Mouse (Mus musculus) heart, embryonic 15.5 days (tissue): ENCODE measurements at regions not wholly inside any gene's neighbourhood (a gene's known extent, or its start where the extent isn't known, plus 50 kb on each side); places are given as distances from the start of the nearest gene placed in this dataset.

Source experiments
- ATAC-seq: fragments of 200-750 bp; cut with Nextera tagmentation; replicated peaks from 2 replicates; pipeline ENCODE4 v1.8.0; 2017; ENCODE audit warnings: low read depth, moderate TSS enrichment; ENCODE audit not compliant: insufficient number of reproducible peaks, insufficient read depth, low FRiP score
- H3K27ac ChIP-seq: fragments of 300-500 bp; sonication (generic); 2 replicates; pipeline ENCODE4 v1.5.1; 2015; ENCODE audit warnings: mild to moderate bottlenecking, inconsistent platforms
- H3K27me3 ChIP-seq: fragments of 300-500 bp; sonication (generic); 2 replicates; pipeline ENCODE4 v1.6.1; 2015; ENCODE audit warnings: inconsistent platforms
- H3K36me3 ChIP-seq: fragments of 300-500 bp; sonication (generic); 2 replicates; pipeline ENCODE4 v1.6.1; 2015; ENCODE audit warnings: mild to moderate bottlenecking, inconsistent platforms
- H3K4me1 ChIP-seq: fragments of 300-500 bp; sonication (generic); replicated peaks from 2 replicates; pipeline ENCODE4 v1.6.1; 2015; ENCODE audit warnings: inconsistent platforms
- H3K4me2 ChIP-seq: fragments of 300-500 bp; sonication (generic); 2 replicates; pipeline ENCODE4 v1.6.1; 2015; ENCODE audit warnings: inconsistent platforms, mild to moderate bottlenecking, moderate library complexity
- H3K4me3 ChIP-seq: fragments of 300-500 bp; sonication (generic); 2 replicates; pipeline ENCODE4 v1.5.1; 2015; ENCODE audit warnings: mild to moderate bottlenecking, inconsistent platforms
- H3K9ac ChIP-seq: fragments of 300-500 bp; sonication (generic); 2 replicates; pipeline ENCODE4 v1.6.1; 2015; ENCODE audit warnings: mild to moderate bottlenecking, inconsistent platforms
- H3K9me3 ChIP-seq: fragments of 300-500 bp; sonication (generic); replicated peaks from 2 replicates; pipeline ENCODE4 v1.6.1; 2016; ENCODE audit warnings: inconsistent platforms
- WGBS: fragments of 180-500 bp; shearing (Covaris S2); methylation state at CpG from one replicate; pipeline ENCODE4 v1.1.7; 2015; ENCODE audit warnings: mixed read lengths; 5-methylcytosine and 5-hydroxymethylcytosine counted together

- H3K36me3 ChIP-seq = no peaks in the 10 kb centered on the region
- no peak overlapping the region for H3K4me2 ChIP-seq
- no peak overlapping the region for H3K9ac ChIP-seq
- no peak for ATAC-seq
- no peak overlapping the region for H3K4me3 ChIP-seq
- WGBS = 81% methylated on average over 7 of the region's 7 CpGs
- no peaks in the 10 kb centered on the region for H3K4me1 ChIP-seq
- no peaks in the 10 kb centered on the region for H3K9me3 ChIP-seq
- no peaks in the 10 kb centered on the region for H3K27me3 ChIP-seq
- 0 out of 2 replicates have a peak overlapping the region, but pooled peaks have one; percentile 7 for H3K27ac ChIP-seq
Measured at GRCm38 (mm10) chr10:67777721-67778120, 134.7 kb downstream of the Zfp365 start.

- no peak overlapping the region for H3K4me2 ChIP-seq
- H3K9me3 ChIP-seq = no peaks in the 10 kb centered on the region
- no peaks in the 10 kb centered on the region for H3K27me3 ChIP-seq
- H3K4me1 ChIP-seq = no peaks in the 10 kb centered on the region
- no peaks in the 10 kb centered on the region for H3K36me3 ChIP-seq
- 75% methylated on average over 9 of the region's 9 CpGs for WGBS
- ATAC-seq = no peak
- no peak overlapping the region for H3K4me3 ChIP-seq
- H3K9ac ChIP-seq = no peak overlapping the region
- H3K27ac ChIP-seq = no peak overlapping the region; the same call in 1 of the 2 replicates
Measured at GRCm38 (mm10) chr10:67776851-67777250, 135.6 kb downstream of the Zfp365 start.

GRCm38 (mm10) chr10:67771796-67772195, 140.7 kb downstream of the Zfp365 start:
- H3K4me2 ChIP-seq = no peak overlapping the region
- no peaks in the 10 kb centered on the region for H3K4me1 ChIP-seq
- WGBS = 67% methylated on average over 8 of the region's 8 CpGs
- H3K36me3 ChIP-seq = no peaks in the 10 kb centered on the region
- no peak overlapping the region for H3K4me3 ChIP-seq
- H3K27me3 ChIP-seq = no peaks in the 10 kb centered on the region
- ATAC-seq = no peak
- no peaks in the 10 kb centered on the region for H3K9me3 ChIP-seq
- H3K9ac ChIP-seq = no peak overlapping the region
- no peak overlapping the region for H3K27ac ChIP-seq

- 39% methylated on average over 13 of the region's 13 CpGs for WGBS
- H3K9ac ChIP-seq = no peak overlapping the region
- H3K4me3 ChIP-seq = no peak overlapping the region
- H3K4me2 ChIP-seq = no peak overlapping the region
- H3K4me1 ChIP-seq = no peaks in the 10 kb centered on the region
- no peak for ATAC-seq
- no peaks in the 10 kb centered on the region for H3K36me3 ChIP-seq
- no peak overlapping the region for H3K27ac ChIP-seq
- H3K27me3 ChIP-seq = no peaks in the 10 kb centered on the region
- H3K9me3 ChIP-seq = no peaks in the 10 kb centered on the region
Measured at GRCm38 (mm10) chr10:67766099-67766498, 146.4 kb downstream of the Zfp365 start.

- H3K4me2 ChIP-seq = no peak overlapping the region
- H3K27me3 ChIP-seq = no peaks in the 10 kb centered on the region
- no peak overlapping the region for H3K27ac ChIP-seq
- 56% methylated on average over 3 of the region's 3 CpGs for WGBS
- H3K4me3 ChIP-seq = no peak overlapping the region
- no peaks in the 10 kb centered on the region for H3K9me3 ChIP-seq
- 0 out of 2 replicates have a peak, but pooled peaks cover 2% of the 10 kb centered on the region for H3K4me1 ChIP-seq
- H3K9ac ChIP-seq = no peak overlapping the region
- H3K36me3 ChIP-seq = no peaks in the 10 kb centered on the region
- no peak for ATAC-seq
Measured at GRCm38 (mm10) chr10:67760424-67760823, 152.0 kb downstream of the Zfp365 start.

- ATAC-seq = no peak
- H3K27ac ChIP-seq = no peak overlapping the region
Measured at GRCm38 (mm10) chr10:67748121-67748520, 164.3 kb downstream of the Zfp365 start.

GRCm38 (mm10) chr10:67747461-67747860, 165.0 kb downstream of the Zfp365 start:
- Histone ChIP-seq H3K27ac (no peak overlapping the region), H3K36me3 (no peaks in the 10 kb centered on the region), H3K9ac (no peak overlapping the region), H3K4me1 (no peaks in the 10 kb centered on the region), H3K4me3 (no peak overlapping the region), H3K4me2 (no peak overlapping the region), H3K9me3 (no peaks in the 10 kb centered on the region), H3K27me3 (no peaks in the 10 kb centered on the region)
- WGBS = 71% methylated on average over 3 of the region's 3 CpGs
- ATAC-seq = no peak

More at GRCm38 (mm10) chr10:67748121-67748520, 164.3 kb downstream of the Zfp365 start:
- H3K4me3 ChIP-seq = no peak overlapping the region
- H3K4me1 ChIP-seq = no peaks in the 10 kb centered on the region
- no peak overlapping the region for H3K9ac ChIP-seq
- H3K36me3 ChIP-seq = no peaks in the 10 kb centered on the region
- no peak overlapping the region for H3K4me2 ChIP-seq
- no peaks in the 10 kb centered on the region for H3K27me3 ChIP-seq
- H3K9me3 ChIP-seq = no peaks in the 10 kb centered on the region
- WGBS = 79% methylated on average over 4 of the region's 4 CpGs

- H3K4me2 ChIP-seq = no peak overlapping the region
- no peak overlapping the region for H3K27ac ChIP-seq
- H3K36me3 ChIP-seq = no peaks in the 10 kb centered on the region
- H3K9me3 ChIP-seq = no peaks in the 10 kb centered on the region
- WGBS = 58% methylated on average over 3 of the region's 3 CpGs
- peak; percentile 14; the same call in 1 of the 2 replicates for ATAC-seq
- H3K4me3 ChIP-seq = no peak overlapping the region
- H3K9ac ChIP-seq = no peak overlapping the region
- H3K27me3 ChIP-seq = no peaks in the 10 kb centered on the region
- no peaks in the 10 kb centered on the region for H3K4me1 ChIP-seq
Measured at GRCm38 (mm10) chr10:67746140-67746539, 166.3 kb downstream of the Zfp365 start.

GRCm38 (mm10) chr10:67743561-67743960, 168.9 kb downstream of the Zfp365 start:
- ATAC-seq = no peak
- WGBS = 77% methylated on average over 9 of the region's 9 CpGs
- Histone ChIP-seq H3K4me1 (no peaks in the 10 kb centered on the region), H3K4me2 (no peak overlapping the region), H3K9ac (no peak overlapping the region), H3K9me3 (no peaks in the 10 kb centered on the region), H3K36me3 (no peaks in the 10 kb centered on the region), H3K27me3 (no peaks in the 10 kb centered on the region), H3K27ac (no peak overlapping the region), H3K4me3 (no peak overlapping the region)

GRCm38 (mm10) chr10:67742824-67743223, 169.6 kb downstream of the Zfp365 start:
- H3K4me3 ChIP-seq = no peak overlapping the region
- peak overlapping the region; percentile 65 for H3K27ac ChIP-seq
- H3K4me2 ChIP-seq = no peak overlapping the region
- no peaks in the 10 kb centered on the region for H3K9me3 ChIP-seq
- no peaks in the 10 kb centered on the region for H3K36me3 ChIP-seq
- H3K4me1 ChIP-seq = no peaks in the 10 kb centered on the region
- H3K27me3 ChIP-seq = no peaks in the 10 kb centered on the region
- H3K9ac ChIP-seq = no peak overlapping the region
- WGBS = 71% methylated on average over 8 of the region's 8 CpGs
- no peak for ATAC-seq

GRCm38 (mm10) chr10:67742305-67742704, 170.2 kb downstream of the Zfp365 start:
- 54% methylated on average over 10 of the region's 10 CpGs for WGBS
- peak; percentile 53 for ATAC-seq
- H3K27ac ChIP-seq = peak overlapping the region; percentile 65

GRCm38 (mm10) chr10:67739199-67739598, 173.3 kb downstream of the Zfp365 start:
- Histone ChIP-seq H3K4me2 (no peak overlapping the region), H3K9me3 (no peaks in the 10 kb centered on the region), H3K4me1 (no peaks in the 10 kb centered on the region), H3K27ac (no peak overlapping the region), H3K27me3 (no peaks in the 10 kb centered on the region), H3K9ac (no peak overlapping the region), H3K4me3 (no peak overlapping the region), H3K36me3 (no peaks in the 10 kb centered on the region)
- 44% methylated on average over 1 of the region's 1 CpGs for WGBS
- ATAC-seq = no peak

More at GRCm38 (mm10) chr10:67742305-67742704, 170.2 kb downstream of the Zfp365 start:
- Histone ChIP-seq H3K27me3 (no peaks in the 10 kb centered on the region), H3K4me3 (no peak overlapping the region), H3K9me3 (no peaks in the 10 kb centered on the region), H3K4me2 (no peak overlapping the region), H3K36me3 (no peaks in the 10 kb centered on the region), H3K4me1 (no peaks in the 10 kb centered on the region), H3K9ac (no peak overlapping the region)
